Mouse (Mus musculus): ENCODE measurements around the gene Coq2. TPM values are rescaled to one million over a fixed set of nuclear protein-coding genes. Genes with fewer than 3 reads are reported as not detected.

Coq2 gene
- 10 to 100 TPM; 10.9 to 21.6 TPM for polyA plus RNA-seq (2012; fragmentation: generic; extraction: Trizol)

GRCm38 (mm10) chr5:100674711-100675376 is at the start of gene Coq2:
Gene Coq2, minus strand, starts transcription at chr5:100675140.

GRCm38 (mm10) chr5:100719235-100720088 is 44.5 kb upstream of the Coq2 start, which contains the start of gene Hpse:
Gene Hpse, minus strand, starts transcription at chr5:100719716.

Other genes starting within 250 kb of the Coq2 start
- 1 to 10 TPM in 1 of 2 experiments, under 1 TPM in 1; 0.29 to 1.5 TPM for gene Lin54, start 174.5 kb downstream of the Coq2 start, polyA plus RNA-seq (2012; fragmentation: generic; extraction: Trizol)
- gene Cops4, start 156.8 kb downstream of the Coq2 start, polyA plus RNA-seq (2012; fragmentation: generic; extraction: Trizol) = 10 to 100 TPM; 59.0 to 86.4 TPM
- 1 to 10 TPM in 1 of 2 experiments, under 1 TPM in 1; 0.53 to 1.8 TPM for gene Plac8, start 102.9 kb downstream of the Coq2 start, polyA plus RNA-seq (2012; fragmentation: generic; extraction: Trizol)
- gene Hpse, start 44.6 kb upstream of the Coq2 start, polyA plus RNA-seq (2012; fragmentation: generic; extraction: Trizol) = under 1 TPM; 0.29 to 0.86 TPM
- gene Helq, start 123.5 kb upstream of the Coq2 start, polyA plus RNA-seq (2012; fragmentation: generic; extraction: Trizol) = 1 to 10 TPM; 1.8 to 5.1 TPM
- 10 to 100 TPM; 25.0 to 52.3 TPM for gene Mrps18c, start 123.5 kb upstream of the Coq2 start, polyA plus RNA-seq (2012; fragmentation: generic; extraction: Trizol)
- gene Abraxas1, start 145.8 kb upstream of the Coq2 start, polyA plus RNA-seq (2012; fragmentation: generic; extraction: Trizol) = 1 to 10 TPM in 1 of 2 experiments, under 1 TPM in 1; 0.71 to 3.4 TPM
- gene Gpat3, start 170.6 kb upstream of the Coq2 start, polyA plus RNA-seq (2012; fragmentation: generic; extraction: Trizol) = under 1 TPM; 0.66 to 0.68 TPM

Measured in C3H10T1/2 (cell line).